Mouse (Mus musculus): ENCODE results near the gene Stk4. TPM values are rescaled to one million over a fixed set of nuclear protein-coding genes. Genes with fewer than 3 reads are reported as not detected.
A peak's percentile ranks its signal among the peaks of the same experiment; 100 is the strongest.

Gene Stk4
- polyA plus RNA-seq, 1 experiment from 2014 or later, result 33.9 TPM

DNA sequence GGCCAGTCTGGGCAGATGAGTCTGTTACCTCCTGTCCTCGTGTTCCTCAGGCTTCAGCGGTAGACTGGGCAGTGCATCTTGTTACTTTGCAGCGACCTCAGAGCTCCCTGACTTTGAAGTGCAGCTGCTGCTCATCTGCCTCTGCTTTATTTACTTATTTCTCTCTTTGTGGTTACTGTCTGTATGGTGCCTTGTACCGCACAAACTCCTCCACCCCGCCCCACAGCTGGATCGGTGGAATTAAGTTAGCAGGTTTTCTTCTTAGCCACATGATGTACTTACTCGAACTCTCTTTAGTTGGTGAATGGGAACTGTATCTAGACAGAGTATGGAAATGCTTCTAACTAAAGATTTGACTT is 14.2 kb downstream of the Stk4 start:
- Histone ChIP-seq H3K36me3 (peaks cover 100% of the 10 kb centered on the region), H3K27ac (replicated peaks) (no peak overlapping the region), H3K4me1 (no peaks in the 10 kb centered on the region), H3K27me3 (ENCODE audit: low read depth, poor library complexity, severe bottlenecking) (no peaks in the 10 kb centered on the region), H3K9me3 (replicated peaks) (no peaks in the 10 kb centered on the region), H3K4me3 (no peak overlapping the region)
- DNase-seq (ENCODE audit: low spot score), result no peak
- WGBS, result 90% methylated on average over 7 of the region's 7 CpGs

DNA sequence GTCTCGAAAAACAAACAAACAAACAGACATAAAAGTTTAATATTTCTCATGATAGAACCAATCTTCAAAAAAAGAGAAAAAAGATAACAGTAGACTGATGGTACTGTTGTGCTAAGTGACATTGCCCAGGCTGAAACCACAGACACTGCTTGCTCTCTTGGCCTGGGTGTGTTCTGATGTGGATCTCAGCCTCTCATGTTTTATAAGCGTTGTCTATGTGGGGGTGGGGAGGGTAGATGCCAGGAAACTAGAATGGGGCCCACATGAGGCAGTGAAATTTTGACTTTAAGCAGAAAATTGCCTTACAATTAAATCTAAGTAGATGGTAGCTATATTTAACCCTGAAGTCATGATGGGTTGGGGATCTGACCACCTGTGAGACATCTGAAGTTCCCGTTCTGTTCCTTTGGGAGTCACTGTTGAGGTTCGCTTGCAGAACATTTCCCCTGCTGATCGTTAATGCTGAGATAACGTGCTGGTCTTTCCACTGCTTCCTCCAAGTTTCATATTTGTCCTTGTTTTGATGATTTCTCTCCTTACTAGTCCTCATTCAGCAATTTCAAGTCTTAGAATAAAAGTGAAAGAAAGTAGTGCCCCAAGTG is 17.4 kb downstream of the Stk4 start:
- 94% methylated on average over 6 of the region's 6 CpGs for WGBS
- peaks cover 99% of the 10 kb centered on the region for H3K36me3 ChIP-seq
- no peaks in the 10 kb centered on the region for H3K9me3 ChIP-seq (replicated peaks)
- no peak overlapping the region for H3K27ac ChIP-seq (replicated peaks)
- no peaks in the 10 kb centered on the region for H3K4me1 ChIP-seq
- DNase-seq (ENCODE audit: low spot score), result no peak
- H3K27me3 ChIP-seq (ENCODE audit: low read depth, poor library complexity, severe bottlenecking), result no peaks in the 10 kb centered on the region
- H3K4me3 ChIP-seq, result no peak overlapping the region

- no peak for DNase-seq (ENCODE audit: low spot score)
- no peak overlapping the region for H3K4me3 ChIP-seq
- 88% methylated on average over 4 of the region's 4 CpGs for WGBS
These were observed 19.4 kb downstream of the Stk4 start for GRCm38 (mm10) chr2:164089508-164089907.

GRCm38 (mm10) chr2:164094152-164094551 is 24.0 kb downstream of the Stk4 start:
- WGBS, result 84% methylated on average over 7 of the region's 7 CpGs
- no peaks in the 10 kb centered on the region for H3K27me3 ChIP-seq (ENCODE audit: low read depth, poor library complexity, severe bottlenecking)
- H3K4me3 ChIP-seq, result no peak overlapping the region
- DNase-seq (ENCODE audit: low spot score), result no peak
- no peaks in the 10 kb centered on the region for H3K9me3 ChIP-seq (replicated peaks)
- H3K36me3 ChIP-seq, result peaks cover 84% of the 10 kb centered on the region
- no peaks in the 10 kb centered on the region for H3K4me1 ChIP-seq
- H3K27ac ChIP-seq (replicated peaks), result no peak overlapping the region

More at GRCm38 (mm10) chr2:164089508-164089907, 19.4 kb downstream of the Stk4 start:
- H3K27ac ChIP-seq (replicated peaks), result no peak overlapping the region
- H3K27me3 ChIP-seq (ENCODE audit: low read depth, poor library complexity, severe bottlenecking), result no peaks in the 10 kb centered on the region
- no peaks in the 10 kb centered on the region for H3K9me3 ChIP-seq (replicated peaks)
- peaks cover 92% of the 10 kb centered on the region for H3K36me3 ChIP-seq
- H3K4me1 ChIP-seq, result no peaks in the 10 kb centered on the region

GRCm38 (mm10) chr2:164098603-164099250 is 28.6 kb downstream of the Stk4 start:
- H3K36me3 ChIP-seq, result peaks cover 88% of the 10 kb centered on the region
- no peak overlapping the region for H3K4me3 ChIP-seq
- no peaks in the 10 kb centered on the region for H3K4me1 ChIP-seq
- no peak overlapping the region for H3K27ac ChIP-seq (replicated peaks)
- DNase-seq (ENCODE audit: low spot score), result no peak
- H3K9me3 ChIP-seq (replicated peaks), result no peaks in the 10 kb centered on the region
- no peaks in the 10 kb centered on the region for H3K27me3 ChIP-seq (ENCODE audit: low read depth, poor library complexity, severe bottlenecking)
- 96% methylated on average over 11 of the region's 11 CpGs for WGBS

DNA sequence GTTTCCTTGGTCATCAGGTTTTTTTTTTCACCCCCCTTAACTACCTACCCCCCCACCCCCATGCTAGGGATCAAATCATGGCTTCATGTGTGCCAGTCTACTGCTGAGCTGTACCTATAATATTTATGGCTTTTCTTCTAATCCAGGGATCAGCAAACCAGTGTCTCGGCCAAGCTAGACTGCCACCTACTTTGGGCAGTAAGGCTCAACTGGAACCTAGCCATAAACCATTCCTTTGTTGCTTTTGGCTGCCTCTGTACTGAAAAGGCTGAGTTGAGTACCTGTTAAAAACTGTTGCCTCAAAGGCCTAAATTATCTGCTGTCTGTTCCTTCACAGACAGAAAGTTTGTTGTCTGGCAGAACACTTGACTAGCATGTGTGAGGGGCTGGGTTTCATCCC is 31.8 kb downstream of the Stk4 start:
- Histone ChIP-seq H3K27ac (replicated peaks) (no peak overlapping the region), H3K4me1 (peaks cover 6% of the 10 kb centered on the region), H3K4me3 (no peak overlapping the region), H3K36me3 (peaks cover 89% of the 10 kb centered on the region), H3K9me3 (replicated peaks) (no peaks in the 10 kb centered on the region), H3K27me3 (ENCODE audit: low read depth, poor library complexity, severe bottlenecking) (no peaks in the 10 kb centered on the region)
- 92% methylated on average over 1 of the region's 1 CpGs for WGBS
- no peak for DNase-seq (ENCODE audit: low spot score)

- H3K4me3 ChIP-seq, result no peak overlapping the region
- WGBS, result 92% methylated on average over 3 of the region's 3 CpGs
- peaks cover 90% of the 10 kb centered on the region for H3K36me3 ChIP-seq
- no peaks in the 10 kb centered on the region for H3K27me3 ChIP-seq (ENCODE audit: low read depth, poor library complexity, severe bottlenecking)
- H3K4me1 ChIP-seq, result peaks cover 10% of the 10 kb centered on the region
- DNase-seq (ENCODE audit: low spot score), result no peak
- no peak overlapping the region for H3K27ac ChIP-seq (replicated peaks)
- H3K9me3 ChIP-seq (replicated peaks), result no peaks in the 10 kb centered on the region
These were observed 32.2 kb downstream of the Stk4 start for GRCm38 (mm10) chr2:164102366-164102765.

GRCm38 (mm10) chr2:164103501-164103900 is 33.4 kb downstream of the Stk4 start:
- Histone ChIP-seq H3K4me1 (peaks cover 20% of the 10 kb centered on the region), H3K36me3 (peaks cover 88% of the 10 kb centered on the region), H3K27me3 (ENCODE audit: low read depth, poor library complexity, severe bottlenecking) (no peaks in the 10 kb centered on the region), H3K9me3 (replicated peaks) (no peaks in the 10 kb centered on the region), H3K27ac (replicated peaks) (no peak overlapping the region), H3K4me3 (no peak overlapping the region)
- WGBS, result 49% methylated on average over 4 of the region's 4 CpGs
- peak; percentile 40 for DNase-seq (ENCODE audit: low spot score)

- Histone ChIP-seq H3K27ac (replicated peaks) (no peak overlapping the region), H3K4me3 (no peak overlapping the region), H3K36me3 (peaks cover 71% of the 10 kb centered on the region), H3K27me3 (ENCODE audit: low read depth, poor library complexity, severe bottlenecking) (no peaks in the 10 kb centered on the region), H3K4me1 (peaks cover 25% of the 10 kb centered on the region), H3K9me3 (replicated peaks) (no peaks in the 10 kb centered on the region)
- DNase-seq (ENCODE audit: low spot score), result no peak
- 92% methylated on average over 14 of the region's 14 CpGs for WGBS
These were observed 36.3 kb downstream of the Stk4 start for GRCm38 (mm10) chr2:164106287-164107035.

DNA sequence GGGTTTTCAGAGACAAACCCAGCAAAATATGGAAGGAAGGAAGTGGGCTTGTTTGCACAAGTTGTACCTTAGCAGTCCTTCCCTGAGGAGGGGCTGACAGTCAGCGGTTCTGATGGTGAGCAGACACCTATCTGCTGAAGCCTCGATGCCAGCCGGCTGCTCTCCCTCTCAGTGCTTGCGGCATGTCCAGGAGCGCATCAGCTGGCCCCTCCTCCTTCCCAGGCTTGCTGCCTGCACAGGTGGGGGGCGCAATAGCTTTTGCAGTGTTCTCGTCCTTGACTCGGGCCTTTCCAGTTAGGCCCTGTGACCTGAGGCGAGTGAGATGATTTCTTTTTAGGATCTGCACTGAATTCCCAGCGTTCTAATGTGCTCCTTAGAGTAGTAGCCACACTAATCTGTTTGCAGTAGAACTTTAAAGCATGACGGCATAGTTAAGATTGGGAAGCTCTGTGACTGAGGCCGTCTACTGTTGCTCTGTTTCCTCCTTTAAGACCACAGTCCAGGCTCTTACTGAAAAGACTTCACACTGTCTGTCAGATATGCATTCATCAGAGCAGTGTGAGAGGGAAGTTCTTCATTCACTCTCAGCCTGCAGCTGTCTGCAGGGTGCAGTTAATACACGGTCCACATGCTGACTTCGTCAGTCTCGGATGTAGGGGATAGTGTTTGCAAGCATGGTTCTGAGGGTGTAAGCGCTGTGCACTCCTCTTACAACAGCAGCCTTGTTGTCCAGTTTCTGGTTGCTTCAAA is 37.2 kb downstream of the Stk4 start:
- Histone ChIP-seq H3K27me3 (ENCODE audit: low read depth, poor library complexity, severe bottlenecking) (no peaks in the 10 kb centered on the region), H3K4me3 (no peak overlapping the region), H3K27ac (replicated peaks) (peak overlapping the region; percentile 40; the same call in 1 of the 2 replicates), H3K9me3 (replicated peaks) (no peaks in the 10 kb centered on the region), H3K36me3 (peaks cover 71% of the 10 kb centered on the region), H3K4me1 (peaks cover 25% of the 10 kb centered on the region)
- no peak for DNase-seq (ENCODE audit: low spot score)
- WGBS, result 79% methylated on average over 16 of the region's 16 CpGs

- DNase-seq (ENCODE audit: low spot score), result peak; percentile 25
- Histone ChIP-seq H3K9me3 (replicated peaks) (no peaks in the 10 kb centered on the region), H3K4me1 (peaks cover 25% of the 10 kb centered on the region), H3K27me3 (ENCODE audit: low read depth, poor library complexity, severe bottlenecking) (no peaks in the 10 kb centered on the region), H3K27ac (replicated peaks) (0 out of 2 replicates have a peak overlapping the region, but pooled peaks have one; percentile 14), H3K36me3 (peaks cover 65% of the 10 kb centered on the region), H3K4me3 (no peak overlapping the region)
- WGBS, result 72% methylated on average over 4 of the region's 4 CpGs
These were observed 38.4 kb downstream of the Stk4 start for GRCm38 (mm10) chr2:164108501-164108900.

GRCm38 (mm10) chr2:164111546-164111945 is 41.4 kb downstream of the Stk4 start:
- no peak overlapping the region for H3K4me3 ChIP-seq
- DNase-seq (ENCODE audit: low spot score), result no peak
- H3K27ac ChIP-seq (replicated peaks), result no peak overlapping the region
- H3K27me3 ChIP-seq (ENCODE audit: low read depth, poor library complexity, severe bottlenecking), result no peaks in the 10 kb centered on the region
- H3K4me1 ChIP-seq, result peaks cover 23% of the 10 kb centered on the region
- WGBS, result 94% methylated on average over 8 of the region's 8 CpGs
- H3K36me3 ChIP-seq, result peaks cover 51% of the 10 kb centered on the region
- no peaks in the 10 kb centered on the region for H3K9me3 ChIP-seq (replicated peaks)
